Mouse (Mus musculus): Measurements from ENCODE around the gene Tmem150c.

Gene Tmem150c

GRCm38 (mm10) chr5:100159638-100159973 is at the start of gene Tmem150c:
Tmem150c (minus strand) TSS chr5:100159808.
- DNase-seq, result no peak

- DNase-seq, result peak in 1 of 2 experiments; percentile 39
Measured at GRCm38 (mm10) chr5:100209093-100209492, 49.5 kb upstream of the Tmem150c start.

GRCm38 (mm10) chr5:100206675-100207074 is 47.1 kb upstream of the Tmem150c start:
- no peak for DNase-seq

GRCm38 (mm10) chr5:100205519-100206189 is 46.0 kb upstream of the Tmem150c start:
- DNase-seq, result no peak

GRCm38 (mm10) chr5:100200805-100201204 is 41.2 kb upstream of the Tmem150c start:
- DNase-seq, result no peak

GRCm38 (mm10) chr5:100200296-100200695 is 40.7 kb upstream of the Tmem150c start:
- no peak for DNase-seq

GRCm38 (mm10) chr5:100199092-100199853 is 39.7 kb upstream of the Tmem150c start:
- no peak for DNase-seq

GRCm38 (mm10) chr5:100197476-100197875 is 37.9 kb upstream of the Tmem150c start:
- no peak for DNase-seq

- DNase-seq, result no peak
Measured at GRCm38 (mm10) chr5:100196854-100197431, 37.3 kb upstream of the Tmem150c start.

GRCm38 (mm10) chr5:100196397-100196796 is 36.8 kb upstream of the Tmem150c start:
- no peak for DNase-seq

GRCm38 (mm10) chr5:100191438-100192190 is 32.0 kb upstream of the Tmem150c start:
- DNase-seq, result no peak

- no peak for DNase-seq
Measured at GRCm38 (mm10) chr5:100187035-100187901, 27.7 kb upstream of the Tmem150c start.

GRCm38 (mm10) chr5:100186618-100187017 is 27.0 kb upstream of the Tmem150c start:
- DNase-seq, result peak in 1 of 2 experiments; percentile 59

- DNase-seq, result no peak
Measured at GRCm38 (mm10) chr5:100185895-100186294, 26.3 kb upstream of the Tmem150c start.

- no peak for DNase-seq
Measured at GRCm38 (mm10) chr5:100181011-100181410, 21.4 kb upstream of the Tmem150c start.

- no peak for DNase-seq
Measured at GRCm38 (mm10) chr5:100178781-100179165, 19.2 kb upstream of the Tmem150c start.

GRCm38 (mm10) chr5:100178122-100178780 is 18.6 kb upstream of the Tmem150c start:
- no peak for DNase-seq

- DNase-seq, result no peak
Measured at GRCm38 (mm10) chr5:100177547-100177946, 17.9 kb upstream of the Tmem150c start.

- DNase-seq, result no peak
Measured at GRCm38 (mm10) chr5:100176096-100176495, 16.5 kb upstream of the Tmem150c start.

- no peak for DNase-seq
Measured at GRCm38 (mm10) chr5:100175582-100175981, 16.0 kb upstream of the Tmem150c start.

GRCm38 (mm10) chr5:100172104-100172503 is 12.5 kb upstream of the Tmem150c start:
- no peak for DNase-seq

All from lung, postnatal 4 days (tissue).